Mouse (Mus musculus): ENCODE measurements around the gene Ncapg. TPM values are rescaled to one million over a fixed set of nuclear protein-coding genes. Genes with fewer than 3 reads are reported as not detected.

The Ncapg gene
- polyA plus RNA-seq, 1 experiment, result 6.0 TPM

GRCm38 (mm10) chr5:45733751-45734150 is 64.0 kb downstream of the Ncapg start:
- DNase-seq, result no peak
- no peaks in the 10 kb centered on the region for H3K27me3 ChIP-seq (ENCODE audit: control insufficient read depth, insufficient read depth, low read length)
- H3K4me3 ChIP-seq (ENCODE audit: control insufficient read depth, insufficient read depth, low read length), result no peak overlapping the region
- no peak for TF ChIP-seq CTCF (IDR thresholded peaks at IDR 0.05; ENCODE audit: borderline replicate concordance, control insufficient read depth, extremely low read depth, insufficient read depth, low read length, poor library complexity)
- no peak for TF ChIP-seq POLR2A (IDR thresholded peaks at IDR 0.05; ENCODE audit: control insufficient read depth, extremely low read depth, insufficient read depth, low read length, poor library complexity)
- H3K36me3 ChIP-seq (ENCODE audit: control insufficient read depth, insufficient read depth, low read length), result no peaks in the 10 kb centered on the region; the same call in 1 of the 2 replicates
- 87% methylated on average over 2 of the region's 2 CpGs for WGBS
- no peak overlapping the region for H3K27ac ChIP-seq (ENCODE audit: control insufficient read depth, insufficient read depth, low read length)
- H3K4me1 ChIP-seq (replicated peaks; ENCODE audit: control insufficient read depth, insufficient read depth, low read length), result no peaks in the 10 kb centered on the region

- Histone ChIP-seq H3K27ac (ENCODE audit: control insufficient read depth, insufficient read depth, low read length) (no peak overlapping the region), H3K4me1 (replicated peaks; ENCODE audit: control insufficient read depth, insufficient read depth, low read length) (no peaks in the 10 kb centered on the region), H3K4me3 (ENCODE audit: control insufficient read depth, insufficient read depth, low read length) (no peak overlapping the region), H3K27me3 (ENCODE audit: control insufficient read depth, insufficient read depth, low read length) (no peaks in the 10 kb centered on the region), H3K36me3 (ENCODE audit: control insufficient read depth, insufficient read depth, low read length) (no peaks in the 10 kb centered on the region; the same call in 1 of the 2 replicates)
- 89% methylated on average over 1 of the region's 1 CpGs for WGBS
- TF ChIP-seq CTCF (IDR thresholded peaks at IDR 0.05; ENCODE audit: borderline replicate concordance, control insufficient read depth, extremely low read depth, insufficient read depth, low read length, poor library complexity) (no peak), POLR2A (IDR thresholded peaks at IDR 0.05; ENCODE audit: control insufficient read depth, extremely low read depth, insufficient read depth, low read length, poor library complexity) (no peak)
- no peak for DNase-seq
These were observed 68.2 kb downstream of the Ncapg start for GRCm38 (mm10) chr5:45737911-45738310.

Other genes starting within 250 kb of the Ncapg start
- gene Qdpr, start 219.7 kb upstream of the Ncapg start, polyA plus RNA-seq (2012; rRNA removed), result 52.3 and 54.3 TPM in 2 replicates
- not detected in 2 replicates for gene Clrn2, start 216.2 kb upstream of the Ncapg start, polyA plus RNA-seq (2012; rRNA removed)
- 14.5 and 14.9 TPM in 2 replicates for gene Lap3, start 176.5 kb upstream of the Ncapg start, polyA plus RNA-seq (2012; rRNA removed)
- 108 and 125 TPM in 2 replicates for gene Med28, start 149.7 kb upstream of the Ncapg start, polyA plus RNA-seq (2012; rRNA removed)
- 0.05 TPM in 2 replicates for gene Fam184b, start 30.3 kb upstream of the Ncapg start, polyA plus RNA-seq (2012; rRNA removed)
- gene Lcorl, start 187.7 kb downstream of the Ncapg start, polyA plus RNA-seq (2012; rRNA removed), result 1.9 and 2.9 TPM in 2 replicates

Data from thymus, adult 2 months (tissue).